In the genomic region with DNA sequence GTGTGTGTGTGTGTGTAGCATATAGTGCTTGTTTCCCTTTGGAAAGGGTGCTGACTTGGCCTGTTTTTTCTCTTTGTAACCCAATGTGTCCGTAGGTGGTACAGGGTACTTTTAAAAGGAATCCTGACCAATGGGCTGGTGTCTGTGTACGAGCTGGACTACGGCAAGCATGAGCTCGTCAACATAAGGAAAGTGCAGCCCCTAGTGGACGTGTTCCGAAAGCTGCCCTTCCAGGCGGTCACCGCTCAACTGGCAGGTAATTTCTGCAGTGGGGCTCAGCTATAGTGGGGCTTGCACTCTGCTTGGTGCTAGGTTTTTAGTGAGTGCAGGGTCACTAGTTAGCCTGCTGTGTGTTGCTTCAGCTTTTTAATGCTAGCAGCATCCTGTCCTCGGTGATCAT, we compare ENCODE assay signal across 8 mouse cellular contexts. TPM values are rescaled to one million over a fixed set of nuclear protein-coding genes. Genes with fewer than 3 reads are reported as not detected.
DNase-seq lines count a peak whose midpoint lies in the region; ATAC-seq and TF ChIP-seq lines count a peak whose summit lies in the region.

No protein-coding gene starts in this region.

- peak; percentile 85 for DNase-seq in heart, embryonic 10.5 days (ENCODE audit: low spot score)
- DNase-seq in heart, adult 8-10 months (ENCODE audit: low spot score): no peak
- no peak for DNase-seq in testis, postnatal 14 days (ENCODE audit: low spot score)
- peak; percentile 80 for DNase-seq in kidney, postnatal 0 days (ENCODE audit: low spot score)
- DNase-seq in layer of hippocampus, adult 9-10 months (ENCODE audit: low spot score): no peak
- no peak for DNase-seq in thymus, postnatal 4 days

- TF ChIP-seq POLR2A in testis, adult 2 months (IDR thresholded peaks at IDR 0.05; ENCODE audit: control insufficient read depth, low read depth, low read length): no peak

- H3K36me3 ChIP-seq in heart, embryonic 10.5 days: no peaks in the 10 kb centered on the region
- H3K36me3 ChIP-seq in testis, adult 2 months (ENCODE audit: control insufficient read depth, insufficient read depth, low read length): no peaks in the 10 kb centered on the region; the same call in 1 of the 2 replicates
- H3K36me3 ChIP-seq in kidney, postnatal 0 days (ENCODE audit: insufficient read depth, low read length): 0 out of 2 replicates have a peak, but pooled peaks cover 5% of the 10 kb centered on the region

- peak; percentile 52; the same call in 1 of the 2 replicates for ATAC-seq in kidney, postnatal 0 days (replicated peaks; ENCODE audit: low FRiP score, low read depth)
- no peak for ATAC-seq in activated CD4-positive, CD25-positive, alpha-beta regulatory T cell, adult 4 months

- peaks cover 49% of the 10 kb centered on the region for H3K4me1 ChIP-seq in heart, embryonic 10.5 days
- H3K4me1 ChIP-seq in testis, adult 2 months (ENCODE audit: control insufficient read depth, insufficient read depth, low read length): no peaks in the 10 kb centered on the region
- no peaks in the 10 kb centered on the region for H3K4me1 ChIP-seq in kidney, postnatal 0 days (replicated peaks; ENCODE audit: insufficient read depth, low read length)

- H3K9me3 ChIP-seq in heart, embryonic 10.5 days: no peaks in the 10 kb centered on the region
- H3K9me3 ChIP-seq in kidney, postnatal 0 days (replicated peaks; ENCODE audit: low read length): no peaks in the 10 kb centered on the region

- 0 out of 2 replicates have a peak overlapping the region, but pooled peaks have one; percentile 42 for H3K27ac ChIP-seq in heart, embryonic 10.5 days
- H3K27ac ChIP-seq in testis, adult 2 months (ENCODE audit: control insufficient read depth, insufficient read depth, low read depth, low read length): no peak overlapping the region
- H3K27ac ChIP-seq in kidney, postnatal 0 days: no peak overlapping the region

- no peaks in the 10 kb centered on the region for H3K27me3 ChIP-seq in heart, embryonic 10.5 days (ENCODE audit: insufficient read depth, poor library complexity, severe bottlenecking)
- no peaks in the 10 kb centered on the region for H3K27me3 ChIP-seq in testis, adult 2 months (ENCODE audit: control insufficient read depth, insufficient read depth, low read length)
- H3K27me3 ChIP-seq in kidney, postnatal 0 days (ENCODE audit: insufficient read depth, low read length): no peaks in the 10 kb centered on the region

- 44% methylated on average over 9 of the region's 9 CpGs for WGBS in heart, embryonic 10.5 days
- WGBS in kidney, postnatal 0 days: 38% methylated on average over 9 of the region's 9 CpGs

- no peak overlapping the region for H3K9ac ChIP-seq in kidney, postnatal 0 days (ENCODE audit: low read depth, low read length)

- TF ChIP-seq CTCF in testis, adult 2 months (IDR thresholded peaks at IDR 0.05; ENCODE audit: control insufficient read depth, insufficient read depth, insufficient replicate concordance, low read depth, low read length): peak; percentile 33; the same call in 1 of the 2 replicates
- peak; percentile 76 for TF ChIP-seq CTCF in kidney, postnatal 0 days (IDR thresholded peaks at IDR 0.05; ENCODE audit: low read depth)

- no peak overlapping the region for H3K4me2 ChIP-seq in kidney, postnatal 0 days (ENCODE audit: low read length)

- H3K4me3 ChIP-seq in heart, embryonic 10.5 days: no peak overlapping the region
- no peak overlapping the region for H3K4me3 ChIP-seq in testis, adult 2 months (ENCODE audit: control insufficient read depth, low read depth, low read length)
- no peak overlapping the region for H3K4me3 ChIP-seq in kidney, postnatal 0 days (replicated peaks; ENCODE audit: low read depth, low read length)

RNA-seq across cellular contexts. Expression of a gene that starts 9.2 kb away (rescaled TPM):
- 132 and 215 TPM in 2 replicates for polyA plus RNA-seq in heart, embryonic 10.5 days (2016; fragmentation: Nextera tagmentation; extraction: Ambion mirVana)
- total RNA-seq in heart, adult 8-10 months (2022): 100 to 1,000 TPM; 233 to 302 (median 283) TPM
- polyA plus RNA-seq in testis, adult 2 months (2012; rRNA removed): 24.7 and 29.7 TPM in 2 replicates
- 5.5 and 6.5 TPM in 2 replicates for polyA plus RNA-seq in kidney, postnatal 0 days (2015; fragmentation: Nextera tagmentation; extraction: Ambion mirVana)
- polyA plus RNA-seq in activated CD4-positive, CD25-positive, alpha-beta regulatory T cell, adult 4 months (2017; shearing (Covaris generic)): 1 to 10 TPM; 1.6 to 4.0 TPM

Comparison
In these comparisons a context has a peak if more than half of its experiments do, and no peak if none do; other contexts are left out.
1. DNase-seq: peak in heart, embryonic 10.5 days (single experiment) and kidney, postnatal 0 days (single experiment); none in heart, adult 8-10 months (single experiment), testis, postnatal 14 days (single experiment), layer of hippocampus, adult 9-10 months (single experiment) and thymus, postnatal 4 days (single experiment).